Mouse (Mus musculus) stomach, embryonic 16.5 days (tissue): ENCODE results near the gene Dnah3. TPM values are rescaled to one million over a fixed set of nuclear protein-coding genes. Genes with fewer than 3 reads are reported as not detected.

Experiments
- ATAC-seq: fragments of 200-750 bp; cut with Nextera tagmentation; 2 replicates; pipeline ENCODE4 v1.8.0; 2017; ENCODE audit warnings: moderate number of reproducible peaks, moderate TSS enrichment; ENCODE audit not compliant: insufficient read depth, low FRiP score
- H3K27ac ChIP-seq: fragments of 300-500 bp; sonication (generic); 2 replicates; pipeline ENCODE4 v1.5.1; 2014; ENCODE audit warnings: low read length
- H3K27me3 ChIP-seq: fragments of 300-500 bp; sonication (generic); 2 replicates; pipeline ENCODE4 v1.6.1; 2014; ENCODE audit warnings: low read length, control low read depth, mixed read lengths; ENCODE audit not compliant: control insufficient read depth, insufficient read depth
- H3K36me3 ChIP-seq: fragments of 300-500 bp; sonication (generic); 2 replicates; pipeline ENCODE4 v1.6.1; 2014; ENCODE audit warnings: low read length; ENCODE audit not compliant: control insufficient read depth, insufficient read depth
- H3K4me1 ChIP-seq: fragments of 300-500 bp; sonication (generic); 2 replicates; pipeline ENCODE4 v1.6.1; 2014; ENCODE audit warnings: low read length, control low read depth, mixed read lengths; ENCODE audit not compliant: control insufficient read depth, insufficient read depth
- H3K4me2 ChIP-seq: fragments of 300-500 bp; sonication (generic); 2 replicates; pipeline ENCODE4 v1.6.1; 2014; ENCODE audit warnings: low read depth, low read length, mixed read lengths
- H3K4me3 ChIP-seq: fragments of 300-500 bp; sonication (generic); replicated peaks from 2 replicates; pipeline ENCODE4 v1.5.1; 2014; ENCODE audit warnings: mild to moderate bottlenecking, low read length
- H3K9ac ChIP-seq: fragments of 300-500 bp; sonication (generic); 2 replicates; pipeline ENCODE4 v1.6.1; 2014; ENCODE audit warnings: low read length
- H3K9me3 ChIP-seq: fragments of 300-500 bp; sonication (generic); replicated peaks from 2 replicates; pipeline ENCODE4 v1.6.1; 2016; ENCODE audit warnings: low read length, control low read depth; ENCODE audit not compliant: control insufficient read depth
- WGBS: fragments of 180-500 bp; shearing (Covaris S2); extraction: QIAGEN DNeasy Blood & Tissue Kit; methylation state at CpG from one replicate; pipeline ENCODE4 v1.1.7; 2014; 5-methylcytosine and 5-hydroxymethylcytosine counted together
- polyA plus RNA-seq: library from polyadenylated mRNA; unstranded; fragments of >200 nt; fragmentation: Nextera tagmentation; extraction: Ambion mirVana; gene quantifications from 2 replicates; pipeline ENCODE4 v1.2.1, GENCODE M21; 2015

Gene Dnah3
- polyA plus RNA-seq, 1 experiment from 2014 or later = not detected

GRCm38 (mm10) chr7:119941569-119941968 lies 153.5 kb downstream of the Dnah3 start:
- no peaks in the 10 kb centered on the region for H3K27me3 ChIP-seq
- WGBS = 51% methylated on average over 2 of the region's 2 CpGs
- H3K9me3 ChIP-seq = no peaks in the 10 kb centered on the region
- no peak overlapping the region for H3K4me2 ChIP-seq
- H3K4me3 ChIP-seq = no peak overlapping the region
- no peak for ATAC-seq
- no peak overlapping the region for H3K27ac ChIP-seq
- H3K9ac ChIP-seq = no peak overlapping the region
- no peaks in the 10 kb centered on the region for H3K36me3 ChIP-seq
- H3K4me1 ChIP-seq = no peaks in the 10 kb centered on the region

GRCm38 (mm10) chr7:119937036-119937435 lies 158.0 kb downstream of the Dnah3 start:
- ATAC-seq = no peak
- H3K4me1 ChIP-seq = no peaks in the 10 kb centered on the region
- WGBS = 61% methylated on average over 5 of the region's 5 CpGs
- no peaks in the 10 kb centered on the region for H3K27me3 ChIP-seq
- no peaks in the 10 kb centered on the region for H3K36me3 ChIP-seq
- H3K4me3 ChIP-seq = no peak overlapping the region
- H3K27ac ChIP-seq = no peak overlapping the region
- H3K9ac ChIP-seq = no peak overlapping the region
- H3K4me2 ChIP-seq = no peak overlapping the region
- H3K9me3 ChIP-seq = no peaks in the 10 kb centered on the region

GRCm38 (mm10) chr7:119936321-119936720 lies 158.8 kb downstream of the Dnah3 start:
- Histone ChIP-seq H3K4me1 (no peaks in the 10 kb centered on the region), H3K4me2 (no peak overlapping the region), H3K4me3 (no peak overlapping the region), H3K27ac (no peak overlapping the region), H3K36me3 (no peaks in the 10 kb centered on the region), H3K27me3 (no peaks in the 10 kb centered on the region), H3K9me3 (no peaks in the 10 kb centered on the region), H3K9ac (no peak overlapping the region)
- ATAC-seq = no peak

GRCm38 (mm10) chr7:119928783-119929440 lies 166.2 kb downstream of the Dnah3 start:
- 58% methylated on average over 2 of the region's 2 CpGs for WGBS
- Histone ChIP-seq H3K27me3 (no peaks in the 10 kb centered on the region), H3K9ac (no peak overlapping the region), H3K4me1 (no peaks in the 10 kb centered on the region), H3K27ac (no peak overlapping the region), H3K4me2 (no peak overlapping the region), H3K36me3 (no peaks in the 10 kb centered on the region), H3K4me3 (no peak overlapping the region), H3K9me3 (no peaks in the 10 kb centered on the region)
- ATAC-seq = no peak

- H3K9ac ChIP-seq = no peak overlapping the region
- H3K27ac ChIP-seq = no peak overlapping the region
- H3K36me3 ChIP-seq = no peaks in the 10 kb centered on the region
- H3K4me3 ChIP-seq = no peak overlapping the region
- no peak overlapping the region for H3K4me2 ChIP-seq
- no peak for ATAC-seq
- H3K27me3 ChIP-seq = no peaks in the 10 kb centered on the region
- no peaks in the 10 kb centered on the region for H3K9me3 ChIP-seq
- 73% methylated on average over 4 of the region's 4 CpGs for WGBS
- no peaks in the 10 kb centered on the region for H3K4me1 ChIP-seq
Measured at GRCm38 (mm10) chr7:119921054-119921453, 174.0 kb downstream of the Dnah3 start.

GRCm38 (mm10) chr7:119920457-119920856 lies 174.6 kb downstream of the Dnah3 start:
- WGBS = 43% methylated on average over 2 of the region's 2 CpGs
- H3K27me3 ChIP-seq = no peaks in the 10 kb centered on the region
- no peak overlapping the region for H3K9ac ChIP-seq
- H3K4me2 ChIP-seq = no peak overlapping the region
- no peak for ATAC-seq
- no peaks in the 10 kb centered on the region for H3K36me3 ChIP-seq
- H3K4me1 ChIP-seq = no peaks in the 10 kb centered on the region
- H3K4me3 ChIP-seq = no peak overlapping the region
- no peak overlapping the region for H3K27ac ChIP-seq
- no peaks in the 10 kb centered on the region for H3K9me3 ChIP-seq

GRCm38 (mm10) chr7:119911727-119912126 lies 183.4 kb downstream of the Dnah3 start:
- no peak overlapping the region for H3K27ac ChIP-seq
- H3K4me1 ChIP-seq = no peaks in the 10 kb centered on the region
- H3K4me2 ChIP-seq = no peak overlapping the region
- WGBS = 63% methylated on average over 3 of the region's 3 CpGs
- ATAC-seq = no peak
- H3K27me3 ChIP-seq = no peaks in the 10 kb centered on the region
- H3K4me3 ChIP-seq = no peak overlapping the region
- no peak overlapping the region for H3K9ac ChIP-seq
- H3K9me3 ChIP-seq = no peaks in the 10 kb centered on the region
- no peaks in the 10 kb centered on the region for H3K36me3 ChIP-seq

- Histone ChIP-seq H3K4me1 (no peaks in the 10 kb centered on the region), H3K9me3 (no peaks in the 10 kb centered on the region), H3K27me3 (no peaks in the 10 kb centered on the region), H3K4me3 (no peak overlapping the region), H3K4me2 (no peak overlapping the region), H3K9ac (no peak overlapping the region), H3K36me3 (no peaks in the 10 kb centered on the region), H3K27ac (no peak overlapping the region)
- ATAC-seq = no peak
- 94% methylated on average over 3 of the region's 3 CpGs for WGBS
Measured at GRCm38 (mm10) chr7:119906523-119907215, 188.4 kb downstream of the Dnah3 start.

GRCm38 (mm10) chr7:119899386-119900057 lies 195.6 kb downstream of the Dnah3 start:
- no peak for ATAC-seq
- Histone ChIP-seq H3K27ac (no peak overlapping the region), H3K4me2 (no peak overlapping the region), H3K4me1 (peaks cover 3% of the 10 kb centered on the region), H3K36me3 (no peaks in the 10 kb centered on the region), H3K4me3 (no peak overlapping the region), H3K9me3 (no peaks in the 10 kb centered on the region), H3K27me3 (no peaks in the 10 kb centered on the region), H3K9ac (no peak overlapping the region)
- 49% methylated on average over 3 of the region's 3 CpGs for WGBS
